Mouse (Mus musculus) heart, adult 2 months (tissue): ENCODE data around the gene Rps25. TPM values are rescaled to one million over a fixed set of nuclear protein-coding genes. Genes with fewer than 3 reads are reported as not detected.
"Not testable (repeated sequence)": the region's sequence is repeated elsewhere in the genome, so short reads cannot be mapped to it uniquely, and the experiment has no call there.

Experiments used
- DNase-seq, 2 experiments: peaks; one replicate each; pipeline ENCODE4 v3.0.0; 2021
- H3K27ac ChIP-seq: fragments of 200-600 bp; 2 replicates; pipeline ENCODE4 v1.8.1; 2022
- H3K27me3 ChIP-seq: fragments of 200-500 bp; 2 replicates; pipeline ENCODE4 v1.6.1; 2012; ENCODE audit warnings: mild to moderate bottlenecking, low read length, inconsistent platforms, mixed read lengths; ENCODE audit not compliant: control insufficient read depth, insufficient read depth
- H3K36me3 ChIP-seq: fragments of 200-500 bp; 2 replicates; pipeline ENCODE4 v1.6.1; 2012; ENCODE audit warnings: low read length, inconsistent platforms; ENCODE audit not compliant: control insufficient read depth, insufficient read depth
- H3K4me1 ChIP-seq: fragments of 200-500 bp; 2 replicates; pipeline ENCODE4 v1.6.1; 2011; ENCODE audit warnings: low read length; ENCODE audit not compliant: control insufficient read depth, insufficient read depth
- H3K4me3 ChIP-seq: fragments of 200-600 bp; 2 replicates; pipeline ENCODE4 v1.8.1; 2022
- H3K79me2 ChIP-seq: fragments of 200-500 bp; replicated peaks from 2 replicates; pipeline ENCODE4 v1.6.1; 2012; ENCODE audit warnings: mild to moderate bottlenecking, inconsistent platforms, low read length, moderate library complexity, mixed read lengths; ENCODE audit not compliant: control insufficient read depth, insufficient read depth
- H3K9ac ChIP-seq: fragments of 200-500 bp; 2 replicates; pipeline ENCODE4 v1.6.1; 2012; ENCODE audit warnings: low read depth, mild to moderate bottlenecking, control low read depth, inconsistent platforms, low read length, mixed read lengths
- CTCF ChIP-seq: fragments of 200-600 bp; IDR thresholded peaks from 2 replicates; pipeline ENCODE4 v1.8.1; 2022; ENCODE audit warnings: antibody characterized with exemption, mild to moderate bottlenecking, moderate library complexity
- EP300 ChIP-seq: fragments of 200-500 bp; IDR thresholded peaks from 2 replicates; pipeline ENCODE4 v1.6.1; 2011; ENCODE audit warnings: low read depth, low read length, control low read depth; ENCODE audit not compliant: insufficient read depth
- POLR2A ChIP-seq: fragments of 200-500 bp; IDR thresholded peaks from 2 replicates; pipeline ENCODE4 v1.6.1; 2011; ENCODE audit warnings: mild to moderate bottlenecking, low read depth, low read length, control low read depth; ENCODE audit not compliant: insufficient read depth
- WGBS: fragments of 180-500 bp; shearing (Covaris S2); methylation state at CpG from one replicate; pipeline ENCODE4 v1.1.7; 2018; 5-methylcytosine and 5-hydroxymethylcytosine counted together
- intact Hi-C: fragments of 180-260 bp; cut with DNase I; formaldehyde crosslinking; loops from one replicate; pipeline ENCODE4 v1.15.1; 2025
- polyA plus RNA-seq: library from polyadenylated mRNA; depleted of rRNA; stranded (reverse); fragments of >200 nt; gene quantifications from 2 replicates; pipeline ENCODE4 v1.2.3, GENCODE M21; 2012
- total RNA-seq, 2 experiments: library from RNA; stranded (reverse); gene quantifications; 2 replicates each; pipeline ENCODE4 v1.2.3; 2021

Gene Rps25
- total and polyA plus RNA-seq, 3 experiments: 162 to 889 (median 735) TPM

- Histone ChIP-seq H3K27me3 (no peaks in the 10 kb centered on the region), H3K9ac (peak overlapping the region; percentile 78), H3K79me2 (no peaks in the 10 kb centered on the region), H3K36me3 (no peaks in the 10 kb centered on the region; the same call in 1 of the 2 replicates), H3K27ac (peak overlapping the region; percentile 88), H3K4me1 (peaks cover 3% of the 10 kb centered on the region), H3K4me3 (peak overlapping the region; percentile 86)
- peak; percentile 78 for TF ChIP-seq POLR2A
- TF ChIP-seq EP300: peak; percentile 49; the same call in 1 of the 2 replicates
- peak; percentile 98 for TF ChIP-seq CTCF
- intact Hi-C loops: no loop called here
- WGBS: under 1% methylated on average over 38 of the region's 38 CpGs
- peak; percentile 94 to 98 for DNase-seq
These were observed 11.0 kb downstream of the Rps25 start for GRCm38 (mm10) chr9:44417892-44418363.

- DNase-seq: no peak
- peaks cover 3% of the 10 kb centered on the region for H3K4me1 ChIP-seq
- WGBS: 69% methylated on average over 14 of the region's 14 CpGs
- TF ChIP-seq CTCF: no peak
- TF ChIP-seq EP300: no peak
- no peak for TF ChIP-seq POLR2A
- intact Hi-C loops: no loop called here
- peak within 1 kb of the TSS; percentile 86 for H3K4me3 ChIP-seq
- no peaks in the 10 kb centered on the region for H3K27me3 ChIP-seq
- H3K79me2 ChIP-seq: no peaks in the 10 kb centered on the region
- H3K9ac ChIP-seq: peak within 1 kb of the TSS; percentile 78
- H3K27ac ChIP-seq: peak within 1 kb of the TSS; percentile 88
- no peaks in the 10 kb centered on the region; the same call in 1 of the 2 replicates for H3K36me3 ChIP-seq
These were observed 11.8 kb downstream of the Rps25 start, which contains the start of gene Ccdc84 for GRCm38 (mm10) chr9:44418519-44419385. TSS of gene Ccdc84 (minus strand) at chr9:44418569.

- H3K9ac ChIP-seq, H3K4me1 ChIP-seq, DNase-seq, H3K27ac ChIP-seq, intact Hi-C loops, H3K36me3 ChIP-seq, H3K4me3 ChIP-seq, H3K79me2 ChIP-seq, H3K27me3 ChIP-seq: not testable (repeated sequence)
- WGBS: 91% methylated on average over 9 of the region's 9 CpGs
These were observed 12.8 kb downstream of the Rps25 start for GRCm38 (mm10) chr9:44419730-44420129.

GRCm38 (mm10) chr9:44420280-44420898, 13.4 kb downstream of the Rps25 start:
- Histone ChIP-seq H3K4me3 (no peak overlapping the region), H3K9ac (no peak overlapping the region), H3K36me3 (no peaks in the 10 kb centered on the region; the same call in 1 of the 2 replicates), H3K79me2 (no peaks in the 10 kb centered on the region), H3K27ac (no peak overlapping the region), H3K27me3 (no peaks in the 10 kb centered on the region), H3K4me1 (peaks cover 3% of the 10 kb centered on the region)
- TF ChIP-seq POLR2A: no peak
- TF ChIP-seq CTCF: no peak
- TF ChIP-seq EP300: no peak
- WGBS: 55% methylated on average over 5 of the region's 5 CpGs
- DNase-seq: no peak
- intact Hi-C loops: no loop called here

- H3K9ac ChIP-seq: no peak overlapping the region
- no peak for DNase-seq
- H3K27ac ChIP-seq: no peak overlapping the region
- 75% methylated on average over 4 of the region's 4 CpGs for WGBS
- H3K36me3 ChIP-seq: no peaks in the 10 kb centered on the region
- no peaks in the 10 kb centered on the region for H3K79me2 ChIP-seq
- no peaks in the 10 kb centered on the region for H3K4me1 ChIP-seq
- intact Hi-C loops: no loop called here
- H3K4me3 ChIP-seq: no peak overlapping the region
- TF ChIP-seq POLR2A: no peak
- no peaks in the 10 kb centered on the region for H3K27me3 ChIP-seq
These were observed 16.6 kb downstream of the Rps25 start for GRCm38 (mm10) chr9:44423576-44423975.
